Mouse (Mus musculus) hindbrain, embryonic 13.5 days (tissue): ENCODE measurements around the gene Phldb3. TPM values are rescaled to one million over a fixed set of nuclear protein-coding genes. Genes with fewer than 3 reads are reported as not detected.

Experiments
- ATAC-seq: fragments of 200-750 bp; cut with Nextera tagmentation; 2 replicates; pipeline ENCODE4 v1.8.0; 2017; ENCODE audit warnings: moderate TSS enrichment; ENCODE audit not compliant: low FRiP score
- H3K27ac ChIP-seq: fragments of 300-500 bp; sonication (generic); 2 replicates; pipeline ENCODE4 v1.5.1; 2015; ENCODE audit warnings: inconsistent platforms, mild to moderate bottlenecking, moderate library complexity
- H3K27me3 ChIP-seq: fragments of 300-500 bp; sonication (generic); 2 replicates; pipeline ENCODE4 v1.6.1; 2015; ENCODE audit warnings: mild to moderate bottlenecking, inconsistent platforms
- H3K36me3 ChIP-seq: fragments of 300-500 bp; sonication (generic); 2 replicates; pipeline ENCODE4 v1.6.1; 2015; ENCODE audit warnings: mild to moderate bottlenecking, inconsistent platforms
- H3K4me1 ChIP-seq: fragments of 300-500 bp; sonication (generic); replicated peaks from 2 replicates; pipeline ENCODE4 v1.6.1; 2015; ENCODE audit warnings: inconsistent platforms
- H3K4me2 ChIP-seq: fragments of 300-500 bp; sonication (generic); 2 replicates; pipeline ENCODE4 v1.6.1; 2015; ENCODE audit warnings: inconsistent platforms, mild to moderate bottlenecking, moderate library complexity
- H3K4me3 ChIP-seq: fragments of 300-500 bp; sonication (generic); 2 replicates; pipeline ENCODE4 v1.5.1; 2015; ENCODE audit warnings: mild to moderate bottlenecking, inconsistent platforms
- H3K9ac ChIP-seq: fragments of 300-500 bp; sonication (generic); 2 replicates; pipeline ENCODE4 v1.6.1; 2015; ENCODE audit warnings: mild to moderate bottlenecking, inconsistent platforms
- H3K9me3 ChIP-seq: fragments of 300-500 bp; sonication (generic); 2 replicates; pipeline ENCODE4 v1.6.1; 2016; ENCODE audit warnings: inconsistent platforms
- WGBS: fragments of 180-500 bp; shearing (Covaris S2); methylation state at CpG from one replicate; pipeline ENCODE4 v1.1.7; 2015; 5-methylcytosine and 5-hydroxymethylcytosine counted together
- polyA plus RNA-seq: library from polyadenylated mRNA; unstranded; fragments of >200 nt; fragmentation: Nextera tagmentation; extraction: Ambion mirVana; gene quantifications from 2 replicates; pipeline ENCODE4 v1.2.1, GENCODE M21; 2015

The Phldb3 gene
- polyA plus RNA-seq, 1 experiment from 2014 or later: not detected

GRCm38 (mm10) chr7:24599211-24600067, 11.1 kb upstream of the Phldb3 start:
- Histone ChIP-seq H3K36me3 (no peaks in the 10 kb centered on the region), H3K4me2 (no peak overlapping the region), H3K4me3 (no peak overlapping the region), H3K4me1 (peaks cover 10% of the 10 kb centered on the region), H3K9me3 (no peaks in the 10 kb centered on the region), H3K27ac (no peak overlapping the region), H3K9ac (no peak overlapping the region), H3K27me3 (peaks cover 12% of the 10 kb centered on the region)
- ATAC-seq: no peak
- 78% methylated on average over 15 of the region's 15 CpGs for WGBS

- Histone ChIP-seq H3K4me1 (peaks cover 5% of the 10 kb centered on the region; the same call in 1 of the 2 replicates), H3K4me2 (peak overlapping the region; percentile 48), H3K27me3 (no peaks in the 10 kb centered on the region), H3K9ac (peak overlapping the region; percentile 64; the same call in 1 of the 2 replicates), H3K36me3 (no peaks in the 10 kb centered on the region), H3K27ac (peak overlapping the region; percentile 45), H3K4me3 (peak overlapping the region; percentile 23), H3K9me3 (no peaks in the 10 kb centered on the region)
- 4% methylated on average over 13 of the region's 13 CpGs for WGBS
- ATAC-seq: peak; percentile 90
These were observed 9.5 kb upstream of the Phldb3 start for GRCm38 (mm10) chr7:24600941-24601597.

GRCm38 (mm10) chr7:24605561-24605960, 5.0 kb upstream of the Phldb3 start:
- Histone ChIP-seq H3K27me3 (peaks cover 23% of the 10 kb centered on the region), H3K4me2 (no peak overlapping the region), H3K4me3 (no peak overlapping the region), H3K36me3 (no peaks in the 10 kb centered on the region; the same call in 1 of the 2 replicates), H3K9me3 (no peaks in the 10 kb centered on the region), H3K9ac (no peak overlapping the region), H3K4me1 (peaks cover 10% of the 10 kb centered on the region), H3K27ac (no peak overlapping the region)
- 85% methylated on average over 7 of the region's 7 CpGs for WGBS
- ATAC-seq: no peak

DNA sequence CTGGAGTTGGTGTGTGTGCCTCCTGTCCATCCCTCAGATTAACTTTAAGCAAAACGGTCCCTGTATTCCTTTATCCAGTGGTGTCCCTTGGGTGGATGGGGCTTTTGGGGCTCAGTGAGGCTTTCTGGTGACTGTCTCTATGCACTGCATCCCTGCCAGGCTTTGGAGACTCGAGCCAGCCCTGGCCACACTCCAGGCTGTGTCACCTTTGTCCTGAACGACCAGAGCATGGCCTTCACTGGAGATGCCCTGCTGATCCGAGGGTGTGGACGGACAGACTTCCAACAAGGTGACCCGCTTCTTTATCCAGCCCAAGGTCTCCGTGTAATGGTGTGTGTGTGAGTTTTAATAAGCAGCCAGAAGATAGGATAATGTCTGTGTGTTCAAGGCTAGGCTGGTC, 4.5 kb upstream of the Phldb3 start:
- H3K9me3 ChIP-seq: no peaks in the 10 kb centered on the region
- peaks cover 14% of the 10 kb centered on the region for H3K4me1 ChIP-seq
- no peak overlapping the region for H3K4me3 ChIP-seq
- H3K9ac ChIP-seq: no peak overlapping the region
- no peak overlapping the region for H3K27ac ChIP-seq
- ATAC-seq: no peak
- WGBS: 76% methylated on average over 7 of the region's 7 CpGs
- H3K36me3 ChIP-seq: no peaks in the 10 kb centered on the region; the same call in 1 of the 2 replicates
- H3K4me2 ChIP-seq: no peak overlapping the region
- peaks cover 28% of the 10 kb centered on the region for H3K27me3 ChIP-seq

GRCm38 (mm10) chr7:24608017-24608416, 2.5 kb upstream of the Phldb3 start:
- H3K36me3 ChIP-seq: no peaks in the 10 kb centered on the region; the same call in 1 of the 2 replicates
- H3K4me1 ChIP-seq: peaks cover 25% of the 10 kb centered on the region
- H3K9ac ChIP-seq: no peak overlapping the region
- peak; percentile 71 for ATAC-seq
- no peaks in the 10 kb centered on the region for H3K9me3 ChIP-seq
- WGBS: 53% methylated on average over 6 of the region's 6 CpGs
- H3K4me2 ChIP-seq: no peak overlapping the region
- H3K27ac ChIP-seq: no peak overlapping the region
- peaks cover 47% of the 10 kb centered on the region for H3K27me3 ChIP-seq
- H3K4me3 ChIP-seq: no peak overlapping the region

DNA sequence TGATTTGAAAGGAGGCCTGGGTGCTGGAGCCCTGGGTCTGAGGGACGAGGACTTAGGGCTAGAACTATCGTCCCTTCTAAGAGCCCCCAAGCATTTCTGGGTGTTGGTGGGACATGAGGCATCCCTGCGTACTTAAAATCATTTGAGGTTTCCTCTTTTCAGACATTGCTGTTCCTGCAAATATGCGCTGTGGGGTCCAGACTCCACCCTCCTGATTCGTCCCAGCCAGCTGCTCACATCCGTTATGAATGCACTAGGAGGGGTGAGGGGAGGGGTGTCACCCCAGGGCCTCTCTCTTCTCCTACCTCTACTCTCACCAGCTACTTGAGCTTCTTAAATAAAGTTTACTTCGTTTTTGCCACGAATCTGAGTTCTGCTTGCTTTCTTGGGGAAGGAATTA, 2.0 kb upstream of the Phldb3 start:
- no peak for ATAC-seq
- Histone ChIP-seq H3K27ac (no peak overlapping the region), H3K9me3 (no peaks in the 10 kb centered on the region), H3K9ac (no peak overlapping the region), H3K4me2 (no peak overlapping the region), H3K36me3 (no peaks in the 10 kb centered on the region; the same call in 1 of the 2 replicates), H3K27me3 (peaks cover 52% of the 10 kb centered on the region), H3K4me3 (no peak overlapping the region), H3K4me1 (peaks cover 27% of the 10 kb centered on the region)
- WGBS: 69% methylated on average over 8 of the region's 8 CpGs

DNA sequence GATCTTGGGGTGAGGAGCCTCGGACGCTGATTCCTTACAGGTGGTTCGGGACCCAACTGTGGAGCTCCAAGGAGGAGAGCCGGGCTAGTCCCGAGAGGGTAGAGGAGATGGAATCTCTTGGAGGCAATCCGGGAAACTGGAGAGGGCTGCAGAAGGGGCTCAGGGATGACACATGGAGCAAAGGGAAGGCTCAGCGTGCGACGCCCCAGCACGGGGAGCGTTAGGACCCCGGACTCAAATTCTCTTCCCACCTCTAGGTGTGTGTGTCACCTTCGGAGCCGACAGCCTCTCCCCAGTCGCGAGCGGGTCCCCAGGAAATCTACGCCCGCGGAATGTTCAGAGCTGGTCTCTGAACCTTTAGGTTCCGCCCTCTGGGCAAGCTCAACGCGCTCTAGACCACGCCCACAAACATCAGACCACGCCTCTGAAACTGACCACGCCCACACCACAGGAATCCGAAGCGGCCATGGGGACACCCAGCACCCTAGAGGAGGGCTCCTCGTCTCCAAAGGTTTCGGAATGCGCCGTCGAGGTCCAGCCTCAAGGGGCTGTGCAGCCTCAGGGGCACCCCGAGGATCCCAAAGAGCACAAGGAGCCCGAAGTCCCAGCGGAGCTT, 424 bp downstream of the Phldb3 start:
- 0 out of 2 replicates have a peak overlapping the region, but pooled peaks have one; percentile 43 for H3K9ac ChIP-seq

DNA sequence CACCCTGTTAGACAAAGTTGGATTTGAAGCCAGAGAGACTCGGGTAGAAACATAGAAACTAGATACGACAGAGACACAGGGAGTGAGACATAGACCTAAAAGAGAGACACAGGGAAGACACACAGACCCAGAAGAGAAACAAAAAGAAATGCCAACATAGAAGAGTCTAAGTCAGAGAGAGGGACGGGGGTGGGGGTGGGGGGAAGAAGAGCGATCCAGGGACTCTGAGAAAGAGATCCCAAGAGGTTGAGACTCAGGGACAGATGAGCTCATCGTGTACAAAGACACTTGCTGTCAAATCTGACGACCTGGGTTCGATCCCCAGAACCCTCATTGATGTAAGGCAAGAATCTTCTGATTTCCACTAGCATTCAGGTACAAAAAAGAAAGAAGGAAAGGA, 1.1 kb downstream of the Phldb3 start:
- Histone ChIP-seq H3K27me3 (peaks cover 63% of the 10 kb centered on the region), H3K4me3 (0 out of 2 replicates have a peak overlapping the region, but pooled peaks have one; percentile 29), H3K4me2 (0 out of 2 replicates have a peak overlapping the region, but pooled peaks have one; percentile 47), H3K36me3 (no peaks in the 10 kb centered on the region; the same call in 1 of the 2 replicates), H3K27ac (no peak overlapping the region), H3K4me1 (peaks cover 27% of the 10 kb centered on the region), H3K9me3 (no peaks in the 10 kb centered on the region), H3K9ac (no peak overlapping the region)
- no peak for ATAC-seq
- WGBS: 16% methylated on average over 7 of the region's 7 CpGs

More for the DNA sequence above, 424 bp downstream of the Phldb3 start:
- WGBS: under 1% methylated on average over 36 of the region's 36 CpGs
- no peaks in the 10 kb centered on the region for H3K9me3 ChIP-seq
- peaks cover 27% of the 10 kb centered on the region for H3K4me1 ChIP-seq
- peak; percentile 36; the same call in 1 of the 2 replicates for ATAC-seq
- peaks cover 63% of the 10 kb centered on the region for H3K27me3 ChIP-seq
- H3K36me3 ChIP-seq: no peaks in the 10 kb centered on the region; the same call in 1 of the 2 replicates
- H3K4me3 ChIP-seq: peak overlapping the region; percentile 29
- no peak overlapping the region for H3K27ac ChIP-seq
- H3K4me2 ChIP-seq: peak overlapping the region; percentile 47

GRCm38 (mm10) chr7:24612308-24612910, 1.8 kb downstream of the Phldb3 start:
- H3K4me2 ChIP-seq: peak overlapping the region; percentile 34
- H3K9me3 ChIP-seq: no peaks in the 10 kb centered on the region
- WGBS: 3% methylated on average over 27 of the region's 27 CpGs
- peaks cover 66% of the 10 kb centered on the region for H3K27me3 ChIP-seq
- peak overlapping the region; percentile 51; the same call in 1 of the 2 replicates for H3K9ac ChIP-seq
- no peak for ATAC-seq
- peaks cover 27% of the 10 kb centered on the region for H3K4me1 ChIP-seq
- no peaks in the 10 kb centered on the region; the same call in 1 of the 2 replicates for H3K36me3 ChIP-seq
- no peak overlapping the region for H3K27ac ChIP-seq
- H3K4me3 ChIP-seq: peak overlapping the region; percentile 7; the same call in 1 of the 2 replicates

GRCm38 (mm10) chr7:24614816-24615215, 4.3 kb downstream of the Phldb3 start:
- ATAC-seq: no peak
- 76% methylated on average over 13 of the region's 13 CpGs for WGBS
- no peak overlapping the region for H3K27ac ChIP-seq
- no peak overlapping the region for H3K4me3 ChIP-seq
- H3K9ac ChIP-seq: no peak overlapping the region
- no peak overlapping the region for H3K4me2 ChIP-seq
- H3K9me3 ChIP-seq: no peaks in the 10 kb centered on the region
- H3K4me1 ChIP-seq: peaks cover 27% of the 10 kb centered on the region
- H3K36me3 ChIP-seq: no peaks in the 10 kb centered on the region
- H3K27me3 ChIP-seq: peaks cover 59% of the 10 kb centered on the region

- no peak overlapping the region for H3K27ac ChIP-seq
- peaks cover 30% of the 10 kb centered on the region for H3K27me3 ChIP-seq
- no peaks in the 10 kb centered on the region for H3K36me3 ChIP-seq
- peaks cover 5% of the 10 kb centered on the region for H3K4me1 ChIP-seq
- H3K9me3 ChIP-seq: no peaks in the 10 kb centered on the region
- ATAC-seq: no peak
- 87% methylated on average over 8 of the region's 8 CpGs for WGBS
- no peak overlapping the region for H3K9ac ChIP-seq
- H3K4me3 ChIP-seq: no peak overlapping the region
- no peak overlapping the region for H3K4me2 ChIP-seq
These were observed 7.2 kb downstream of the Phldb3 start for GRCm38 (mm10) chr7:24617763-24618162.
